Mouse (Mus musculus) kidney, postnatal 0 days (tissue): ENCODE measurements at regions not wholly inside any gene's neighbourhood (a gene's known extent, or its start where the extent isn't known, plus 50 kb on each side); places are given as distances from the start of the nearest gene placed in this dataset.

ENCODE experiments used
- ATAC-seq: fragments of 200-750 bp; cut with Nextera tagmentation; replicated peaks from 2 replicates; pipeline ENCODE4 v1.8.0; 2017; ENCODE audit warnings: low read depth, moderate number of reproducible peaks, moderate TSS enrichment, moderate library complexity; ENCODE audit not compliant: low FRiP score
- DNase-seq: peaks from one replicate; pipeline ENCODE4 v3.0.0-alpha.2; 2016; ENCODE audit warnings: low spot score
- H3K27ac ChIP-seq: fragments of 300-500 bp; sonication (generic); 2 replicates; pipeline ENCODE4 v1.5.1; 2014; ENCODE audit warnings: mild to moderate bottlenecking
- H3K27me3 ChIP-seq: fragments of 300-500 bp; sonication (generic); 2 replicates; pipeline ENCODE4 v1.6.1; 2014; ENCODE audit warnings: low read length, mixed read lengths; ENCODE audit not compliant: insufficient read depth
- H3K36me3 ChIP-seq: fragments of 300-500 bp; sonication (generic); 2 replicates; pipeline ENCODE4 v1.6.1; 2014; ENCODE audit warnings: low read length, mixed read lengths; ENCODE audit not compliant: insufficient read depth
- H3K4me1 ChIP-seq: fragments of 300-500 bp; sonication (generic); replicated peaks from 2 replicates; pipeline ENCODE4 v1.6.1; 2014; ENCODE audit warnings: antibody characterized with exemption, low read length, mixed read lengths; ENCODE audit not compliant: insufficient read depth
- H3K4me2 ChIP-seq: fragments of 300-500 bp; sonication (generic); 2 replicates; pipeline ENCODE4 v1.6.1; 2014; ENCODE audit warnings: mild to moderate bottlenecking, low read length, moderate library complexity, mixed read lengths
- H3K4me3 ChIP-seq: fragments of 300-500 bp; sonication (generic); replicated peaks from 2 replicates; pipeline ENCODE4 v1.5.1; 2014; ENCODE audit warnings: low read depth, low read length
- H3K9ac ChIP-seq: fragments of 300-500 bp; sonication (generic); 2 replicates; pipeline ENCODE4 v1.6.1; 2014; ENCODE audit warnings: low read depth, low read length
- H3K9me3 ChIP-seq: fragments of 300-500 bp; sonication (generic); replicated peaks from 2 replicates; pipeline ENCODE4 v1.6.1; 2016; ENCODE audit warnings: low read length, inconsistent platforms, mixed read lengths
- CTCF ChIP-seq: IDR thresholded peaks from 2 replicates; pipeline ENCODE4 v1.5.1; 2016; ENCODE audit warnings: antibody characterized with exemption, low read depth, mild to moderate bottlenecking, moderate library complexity
- WGBS: fragments of 180-500 bp; shearing (Covaris S2); extraction: QIAGEN DNeasy Blood & Tissue Kit; methylation state at CpG from one replicate; pipeline ENCODE4 v1.1.7; 2014; 5-methylcytosine and 5-hydroxymethylcytosine counted together

DNA sequence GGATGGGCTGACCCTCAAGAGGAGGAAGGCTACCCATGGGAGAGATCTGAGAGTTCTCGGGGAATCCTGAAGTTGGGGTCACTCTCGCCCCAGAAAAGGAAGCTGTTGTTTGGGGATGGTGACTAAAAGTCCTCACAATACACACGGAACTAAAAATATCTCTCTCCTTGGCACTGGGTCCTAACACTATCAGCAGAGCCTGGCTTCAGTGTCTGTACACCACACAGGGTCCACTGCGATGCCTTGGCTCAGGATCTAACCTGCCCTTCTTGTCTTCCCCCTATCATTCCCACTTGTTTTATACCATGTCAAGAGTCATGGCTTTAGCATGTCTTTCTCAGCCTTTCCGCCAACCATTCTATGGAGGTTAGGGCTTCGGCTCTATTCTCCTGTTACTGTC lies 121.8 kb upstream of the Zeb2 start:
- 88% methylated on average over 6 of the region's 6 CpGs for WGBS
- no peak for TF ChIP-seq CTCF
- H3K27me3 ChIP-seq: no peaks in the 10 kb centered on the region
- no peak overlapping the region for H3K27ac ChIP-seq
- no peaks in the 10 kb centered on the region for H3K36me3 ChIP-seq
- ATAC-seq: no peak
- no peak for DNase-seq
- H3K9ac ChIP-seq: no peak overlapping the region
- no peaks in the 10 kb centered on the region for H3K9me3 ChIP-seq
- H3K4me2 ChIP-seq: no peak overlapping the region
- H3K4me1 ChIP-seq: no peaks in the 10 kb centered on the region
- H3K4me3 ChIP-seq: no peak overlapping the region

DNA sequence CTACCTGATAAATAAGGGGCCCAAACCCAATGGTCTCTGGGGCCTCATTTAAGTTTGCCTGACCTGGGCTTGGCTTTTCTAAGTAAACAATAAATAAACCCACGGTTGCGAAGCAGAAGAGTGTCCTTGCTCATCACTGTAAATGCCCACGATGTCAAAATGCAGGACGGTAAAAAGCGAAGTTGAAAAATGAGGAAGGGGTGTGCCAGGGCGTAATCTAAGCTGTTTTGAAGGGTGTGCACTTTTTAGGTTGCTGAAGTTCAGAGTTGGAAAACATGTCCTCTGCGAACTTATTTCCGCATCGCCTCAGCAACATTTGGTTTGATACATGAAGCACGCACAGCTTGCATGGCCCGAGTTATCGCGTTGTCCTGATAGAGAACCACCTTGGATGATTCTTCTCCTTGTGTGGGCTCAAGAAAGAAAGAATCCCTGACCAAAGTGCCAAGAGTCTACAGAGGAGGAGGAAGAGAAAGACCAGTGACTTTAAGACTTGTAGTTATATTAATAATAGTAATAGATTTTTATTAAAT lies 119.0 kb upstream of the Zeb2 start:
- Histone ChIP-seq H3K9ac (no peak overlapping the region), H3K4me1 (no peaks in the 10 kb centered on the region), H3K27me3 (no peaks in the 10 kb centered on the region), H3K4me3 (no peak overlapping the region), H3K4me2 (no peak overlapping the region), H3K27ac (no peak overlapping the region), H3K36me3 (no peaks in the 10 kb centered on the region), H3K9me3 (no peaks in the 10 kb centered on the region)
- WGBS: 92% methylated on average over 13 of the region's 13 CpGs
- TF ChIP-seq CTCF: no peak
- DNase-seq (no peak), ATAC-seq (no peak)

DNA sequence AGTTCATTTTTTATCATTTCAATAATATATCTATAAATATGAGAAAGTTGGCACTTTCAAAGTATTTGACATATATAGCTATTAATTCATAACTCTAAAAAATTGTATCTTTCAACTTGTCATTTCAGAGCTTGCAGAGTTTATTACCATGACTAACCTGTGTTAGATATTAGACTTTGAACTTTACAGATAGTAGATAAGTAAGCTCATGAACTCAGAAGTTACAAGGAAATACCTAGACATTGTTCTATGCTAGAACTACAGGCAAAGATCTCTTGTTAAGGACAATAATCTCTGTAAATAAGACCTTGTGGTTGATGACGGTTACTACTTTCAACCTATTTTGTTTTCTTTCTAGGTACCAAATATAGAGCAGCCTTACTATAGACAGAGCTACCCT lies 117.0 kb upstream of the Zeb2 start:
- no peak overlapping the region for H3K4me3 ChIP-seq
- H3K9me3 ChIP-seq: no peaks in the 10 kb centered on the region
- H3K4me1 ChIP-seq: 0 out of 2 replicates have a peak, but pooled peaks cover 4% of the 10 kb centered on the region
- TF ChIP-seq CTCF: no peak
- no peak overlapping the region for H3K9ac ChIP-seq
- ATAC-seq: no peak
- H3K36me3 ChIP-seq: no peaks in the 10 kb centered on the region
- no peak for DNase-seq
- no peak overlapping the region for H3K27ac ChIP-seq
- H3K27me3 ChIP-seq: no peaks in the 10 kb centered on the region
- no peak overlapping the region for H3K4me2 ChIP-seq
- WGBS: 85% methylated on average over 1 of the region's 1 CpGs

DNA sequence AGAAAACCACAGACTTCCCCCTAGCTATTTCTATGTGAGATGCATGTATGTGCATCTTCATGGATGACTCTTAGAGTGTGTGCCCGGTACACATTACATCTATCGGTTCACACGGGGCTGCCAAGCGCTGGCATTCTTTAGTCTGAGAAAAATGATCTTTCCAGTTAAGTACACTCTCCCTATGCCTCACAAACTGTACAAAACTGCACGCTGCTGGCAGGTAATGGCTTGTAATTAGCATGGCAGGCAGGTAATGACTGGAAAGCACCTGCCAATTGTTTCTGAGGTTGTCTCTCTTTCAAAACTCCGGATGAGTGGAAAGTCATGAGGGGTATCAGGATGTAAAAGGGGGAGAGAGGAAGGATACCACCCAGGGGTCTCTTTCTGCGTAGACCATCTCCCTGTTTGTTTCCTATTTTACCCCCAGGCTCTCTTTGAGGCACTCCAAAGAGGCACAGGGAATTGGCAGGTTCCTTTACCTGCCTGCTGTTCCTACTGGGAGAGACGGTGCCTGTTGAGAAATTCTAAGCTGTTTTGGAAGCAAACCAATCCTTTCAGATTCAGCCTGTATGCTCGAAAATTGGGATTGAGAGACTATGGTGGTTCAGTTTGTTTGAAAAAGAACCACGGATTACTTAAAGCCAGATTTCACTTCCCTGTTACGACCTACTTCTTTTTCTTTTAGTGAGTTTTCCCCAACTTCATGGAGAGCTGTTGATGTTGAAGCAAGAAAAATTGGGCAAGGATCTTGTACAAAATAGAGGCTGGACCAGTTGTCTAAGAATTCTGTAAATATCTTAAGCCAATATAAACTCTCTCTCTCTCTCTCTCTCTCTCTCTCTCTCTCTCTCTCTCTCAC lies 113.4 kb upstream of the Zeb2 start:
- DNase-seq (no peak), ATAC-seq (no peak)
- Histone ChIP-seq H3K9ac (no peak overlapping the region), H3K9me3 (no peaks in the 10 kb centered on the region), H3K4me1 (0 out of 2 replicates have a peak, but pooled peaks cover 4% of the 10 kb centered on the region), H3K4me2 (no peak overlapping the region), H3K27me3 (no peaks in the 10 kb centered on the region), H3K4me3 (no peak overlapping the region), H3K27ac (no peak overlapping the region), H3K36me3 (no peaks in the 10 kb centered on the region)
- no peak for TF ChIP-seq CTCF
- WGBS: 66% methylated on average over 11 of the region's 11 CpGs

DNA sequence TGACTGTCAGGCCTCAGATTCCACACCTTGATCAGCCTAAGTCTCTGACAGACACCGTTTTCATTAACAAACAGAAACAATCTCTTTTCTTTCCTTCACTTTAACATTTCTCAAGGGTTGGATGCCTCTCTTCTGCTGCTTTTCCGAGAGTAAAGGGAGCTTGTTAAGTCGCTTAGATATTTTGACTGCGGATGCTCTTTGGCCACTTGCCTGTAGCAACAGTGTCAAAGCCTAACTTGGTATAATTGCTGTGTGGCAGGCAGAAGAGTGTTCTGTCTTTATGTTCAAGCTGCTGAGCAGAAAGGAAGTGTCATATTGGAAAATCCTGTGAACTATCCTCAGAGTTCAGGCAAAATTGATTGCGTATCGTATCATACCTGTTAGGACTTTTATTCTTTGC lies 112.3 kb upstream of the Zeb2 start:
- Histone ChIP-seq H3K27ac (no peak overlapping the region), H3K27me3 (no peaks in the 10 kb centered on the region), H3K4me1 (0 out of 2 replicates have a peak, but pooled peaks cover 4% of the 10 kb centered on the region), H3K36me3 (no peaks in the 10 kb centered on the region), H3K4me3 (no peak overlapping the region), H3K9me3 (no peaks in the 10 kb centered on the region), H3K9ac (no peak overlapping the region), H3K4me2 (no peak overlapping the region)
- 67% methylated on average over 6 of the region's 6 CpGs for WGBS
- ATAC-seq: no peak
- DNase-seq: peak; percentile 11
- TF ChIP-seq CTCF: no peak

DNA sequence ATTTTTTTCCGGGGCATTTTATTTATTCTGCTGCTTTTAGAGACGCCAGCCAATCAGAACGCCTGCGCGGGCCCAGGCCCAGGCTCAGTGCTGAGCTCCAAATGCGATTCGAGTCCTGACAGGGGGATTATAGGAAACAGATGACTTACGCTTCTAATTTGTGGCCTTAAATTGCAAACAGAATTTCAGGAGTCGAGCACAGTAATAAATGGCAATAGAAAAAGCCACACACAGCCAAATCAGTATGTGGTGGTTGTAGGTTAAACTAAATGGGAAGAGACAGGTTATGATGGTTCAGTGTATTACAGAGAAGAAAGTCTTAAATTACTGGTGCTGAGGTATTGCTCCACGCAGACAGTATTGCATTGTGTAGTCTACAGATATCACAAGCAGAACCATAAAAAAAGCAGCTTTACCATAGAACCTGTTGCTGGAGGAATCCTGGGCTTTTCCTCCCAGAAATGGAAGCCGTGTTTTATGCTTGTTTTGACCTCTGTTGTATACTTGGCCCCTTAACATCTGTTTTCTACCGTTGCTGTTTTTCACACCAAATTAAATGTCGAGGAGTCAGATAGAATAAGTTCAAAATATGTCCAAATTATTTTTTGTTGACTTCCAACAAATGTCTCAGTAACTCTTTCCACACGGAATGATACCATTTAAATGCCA lies 110.2 kb upstream of the Zeb2 start:
- DNase-seq (no peak), ATAC-seq (no peak)
- Histone ChIP-seq H3K36me3 (no peaks in the 10 kb centered on the region), H3K4me3 (no peak overlapping the region), H3K4me1 (0 out of 2 replicates have a peak, but pooled peaks cover 4% of the 10 kb centered on the region), H3K4me2 (no peak overlapping the region), H3K9ac (no peak overlapping the region), H3K27ac (no peak overlapping the region), H3K27me3 (no peaks in the 10 kb centered on the region), H3K9me3 (no peaks in the 10 kb centered on the region)
- no peak for TF ChIP-seq CTCF
- 53% methylated on average over 14 of the region's 14 CpGs for WGBS
